Mouse (Mus musculus) CH12.LX (cell line): ENCODE data around the gene Gm5416. TPM values are rescaled to one million over a fixed set of nuclear protein-coding genes. Genes with fewer than 3 reads are reported as not detected.
A peak's percentile ranks its signal among the peaks of the same experiment; 100 is the strongest.
"Not testable (repeated sequence)": the region's sequence is repeated elsewhere in the genome, so short reads cannot be mapped to it uniquely, and the experiment has no call there.

ENCODE experiments used
- DNase-seq: peaks from one replicate; pipeline ENCODE4 v3.0.0-alpha.2; 2013; ENCODE audit errors: extremely low read depth
- H3K27ac ChIP-seq: 2 replicates; pipeline ENCODE4 v1.5.1; 2012; ENCODE audit warnings: low read depth, mild to moderate bottlenecking, control low read depth, moderate library complexity; ENCODE audit not compliant: insufficient read depth
- H3K27me3 ChIP-seq: replicated peaks from 2 replicates; pipeline ENCODE3; 2012; ENCODE audit warnings: inconsistent platforms
- H3K36me3 ChIP-seq, 2 experiments: replicated peaks in 1 of 2; 2 replicates each; pipeline versions ENCODE3 to v1.6.1; 2012; ENCODE audit warnings: inconsistent platforms in 1 of 2, low read length in 1 of 2, mild to moderate bottlenecking in 1 of 2, mixed read lengths in 1 of 2, moderate library complexity in 1 of 2; ENCODE audit not compliant: control insufficient read depth in 1 of 2, insufficient read depth in 1 of 2
- H3K4me1 ChIP-seq, 2 experiments: 2 replicates each; pipeline ENCODE4 v1.6.1; 2012; ENCODE audit warnings: inconsistent platforms in 1 of 2, moderate library complexity in 1 of 2; ENCODE audit not compliant: insufficient read depth in 2 of 2, control insufficient read depth in 1 of 2
- H3K4me2 ChIP-seq: 2 replicates; pipeline ENCODE4 v1.6.1; 2012; ENCODE audit warnings: low read depth, mild to moderate bottlenecking, control low read depth; ENCODE audit not compliant: poor library complexity, insufficient read depth, severe bottlenecking
- H3K4me3 ChIP-seq, 3 experiments: fragments of 150-350 bp in 1 of 3; sonication (generic) in 1 of 3; replicated peaks in 1 of 3; 2 replicates each; pipeline versions ENCODE3 to v1.5.1; 2011 to 2012; ENCODE audit warnings: low read depth in 2 of 3, low read length in 2 of 3, mild to moderate bottlenecking in 2 of 3, moderate library complexity in 2 of 3, control low read depth in 1 of 3, improper control_type of control experiment in 1 of 3, inconsistent platforms in 1 of 3, mixed read lengths in 1 of 3; ENCODE audit not compliant: poor library complexity in 1 of 3
- H3K79me2 ChIP-seq: replicated peaks from 2 replicates; pipeline ENCODE4 v1.6.1; 2012; ENCODE audit warnings: mild to moderate bottlenecking, moderate library complexity; ENCODE audit not compliant: control insufficient read depth, poor library complexity, insufficient read depth, severe bottlenecking; ENCODE audit errors: extremely low read depth
- H3K9ac ChIP-seq: 2 replicates; pipeline ENCODE4 v1.6.1; 2012; ENCODE audit warnings: low read depth, mild to moderate bottlenecking, control low read depth, moderate library complexity; ENCODE audit not compliant: insufficient read depth
- H3K9me3 ChIP-seq: replicated peaks from 2 replicates; pipeline ENCODE3; 2012; ENCODE audit warnings: low read length, inconsistent platforms, mixed read lengths
- BHLHE40 ChIP-seq: IDR thresholded peaks from 2 replicates; pipeline ENCODE4 v1.6.1; 2011; ENCODE audit warnings: mild to moderate bottlenecking, low read depth, low read length, improper control_type of control experiment
- CHD1 ChIP-seq: IDR thresholded peaks from 2 replicates; pipeline ENCODE4 v1.6.1; 2012; ENCODE audit warnings: low read depth, low read length, improper control_type of control experiment, inconsistent platforms
- CTCF ChIP-seq, 2 experiments: IDR thresholded peaks in 1 of 2; conservative IDR thresholded peaks in 1 of 2; 2 replicates each; pipeline ENCODE4 v1.5.1; 2011 to 2012; ENCODE audit warnings: low read depth in 2 of 2, low read length in 2 of 2, improper control_type of control experiment in 1 of 2, inconsistent platforms in 1 of 2, mild to moderate bottlenecking in 1 of 2, moderate library complexity in 1 of 2
- E2F4 ChIP-seq: IDR thresholded peaks from 2 replicates; pipeline ENCODE4 v1.6.1; 2011; ENCODE audit warnings: low read depth, low read length, improper control_type of control experiment; ENCODE audit not compliant: insufficient replicate concordance
- ELF1 ChIP-seq: IDR thresholded peaks from 2 replicates; pipeline ENCODE4 v1.6.1; 2014; ENCODE audit warnings: low read depth, mild to moderate bottlenecking, inconsistent platforms, low read length, improper control_type of control experiment
- ETS1 ChIP-seq: conservative IDR thresholded peaks from 2 replicates; pipeline ENCODE4 v1.6.1; 2012; ENCODE audit warnings: low read depth, mild to moderate bottlenecking, inconsistent platforms, low read length, improper control_type of control experiment, moderate library complexity
- IRF4 ChIP-seq: IDR thresholded peaks from 2 replicates; pipeline ENCODE4 v1.6.1; 2014; ENCODE audit warnings: low read depth, mild to moderate bottlenecking, inconsistent platforms, low read length, improper control_type of control experiment
- JUN ChIP-seq: IDR thresholded peaks from 2 replicates; pipeline ENCODE4 v1.6.1; 2011; ENCODE audit warnings: low read depth, mild to moderate bottlenecking, low read length, improper control_type of control experiment, moderate library complexity; ENCODE audit not compliant: insufficient read depth
- JUND ChIP-seq: conservative IDR thresholded peaks from 2 replicates; pipeline ENCODE4 v1.6.1; 2011; ENCODE audit warnings: low read depth, low read length, improper control_type of control experiment
- MXI1 ChIP-seq: IDR thresholded peaks from 2 replicates; pipeline ENCODE4 v1.6.1; 2011; ENCODE audit warnings: mild to moderate bottlenecking, low read depth, low read length, improper control_type of control experiment
- NRF1 ChIP-seq: IDR thresholded peaks from 2 replicates; pipeline ENCODE4 v1.6.1; 2014; ENCODE audit warnings: low read depth, mild to moderate bottlenecking, inconsistent platforms, low read length, improper control_type of control experiment, moderate library complexity
- PAX5 ChIP-seq: IDR thresholded peaks from 2 replicates; pipeline ENCODE4 v1.6.1; 2012; ENCODE audit warnings: low read length, inconsistent platforms, mixed read lengths
- POLR2A ChIP-seq: IDR thresholded peaks from 2 replicates; pipeline ENCODE4 v1.6.1; 2011; ENCODE audit warnings: low read depth, mild to moderate bottlenecking, improper control_type of control experiment, low read length
- RAD21 ChIP-seq: IDR thresholded peaks from 2 replicates; pipeline ENCODE4 v1.6.1; 2011; ENCODE audit warnings: low read depth, mild to moderate bottlenecking, low read length, improper control_type of control experiment, moderate library complexity
- SIN3A ChIP-seq: IDR thresholded peaks from 2 replicates; pipeline ENCODE4 v1.6.1; 2012; ENCODE audit warnings: low read length, improper control_type of control experiment, inconsistent platforms
- TBP ChIP-seq: conservative IDR thresholded peaks from 2 replicates; pipeline ENCODE4 v1.6.1; 2011; ENCODE audit warnings: low read depth, low read length, improper control_type of control experiment
- TCF12 ChIP-seq: IDR thresholded peaks from 2 replicates; pipeline ENCODE4 v1.6.1; 2014; ENCODE audit warnings: low read depth, mild to moderate bottlenecking, inconsistent platforms, low read length, improper control_type of control experiment
- ZC3H11A ChIP-seq: IDR thresholded peaks from 2 replicates; pipeline ENCODE4 v1.6.1; 2012; ENCODE audit warnings: low read depth, mild to moderate bottlenecking, inconsistent platforms, low read length, improper control_type of control experiment
- ZKSCAN1 ChIP-seq: IDR thresholded peaks from 2 replicates; pipeline ENCODE4 v1.6.1; 2012; ENCODE audit warnings: low read depth, inconsistent platforms, low read length, improper control_type of control experiment, borderline replicate concordance
- ZMIZ1 ChIP-seq: IDR thresholded peaks from 2 replicates; pipeline ENCODE4 v1.6.1; 2012; ENCODE audit warnings: low read depth, mild to moderate bottlenecking, inconsistent platforms, low read length, improper control_type of control experiment
- dilution Hi-C: fragments of 300-500 bp; cut with MboI; formaldehyde crosslinking; loops from 2 replicates; pipeline ENCODE4 v1.14.3; 2020; ENCODE audit warnings: low sequenced_read_pairs; ENCODE audit not compliant: extremely low pct_unique_long_range_greater_than_20kb, extremely low pct_ligation_motif_present
- in situ Hi-C: fragments of 300-500 bp; cut with MboI; formaldehyde crosslinking; loops from 3 replicates; pipeline ENCODE4 v1.14.3; 2019; ENCODE audit warnings: low sequenced_read_pairs, low pct_ligation_motif_present, low pct_unique_long_range_greater_than_20kb, mixed read lengths
- polyA plus RNA-seq: library from polyadenylated mRNA; unstranded; fragments of >175 nt; gene quantifications from 2 replicates; pipeline ENCODE4 v1.2.1, GENCODE M21; 2012; ENCODE audit warnings: low read depth; ENCODE audit not compliant: insufficient read length
- total RNA-seq, 2 experiments: library from RNA; depleted of rRNA; stranded (reverse); fragments of 300-350 nt in 1 of 2; fragments of >200 nt in 1 of 2; gene quantifications; 2 replicates each; pipeline ENCODE4 v1.2.3; 2012 to 2014

The Gm5416 gene
- total and polyA plus RNA-seq, 3 experiments, result not detected

- dilution Hi-C loops (no loop called here), in situ Hi-C loops (no loop called here)
- H3K27ac ChIP-seq, result no peak overlapping the region
- TF ChIP-seq CHD1 (no peak), MXI1 (no peak), CTCF (conservative IDR thresholded peaks at IDR 0.05 in 1 of 2, IDR thresholded peaks at IDR 0.05 in 1 of 2; ENCODE audit: low read depth in 2 of 2, low read length in 2 of 2) (no peak), TCF12 (no peak), E2F4 (no peak), IRF4 (no peak), ETS1 (no peak), ZKSCAN1 (no peak), JUND (no peak), SIN3A (no peak), NRF1 (no peak), ZC3H11A (no peak), ELF1 (no peak), PAX5 (no peak), RAD21 (no peak), POLR2A (no peak), TBP (no peak), BHLHE40 (no peak), JUN (no peak), ZMIZ1 (no peak)
- no peaks in the 10 kb centered on the region for H3K4me1 ChIP-seq
- no peak for DNase-seq
- H3K79me2 ChIP-seq, result no peaks in the 10 kb centered on the region
- H3K36me3 ChIP-seq, result no peaks in the 10 kb centered on the region
- no peak overlapping the region for H3K4me2 ChIP-seq
- no peak overlapping the region for H3K4me3 ChIP-seq
- no peak overlapping the region for H3K9ac ChIP-seq
- no peaks in the 10 kb centered on the region for H3K27me3 ChIP-seq
- no peaks in the 10 kb centered on the region for H3K9me3 ChIP-seq
Observed at GRCm38 (mm10) chr16:36179910-36180309, 30.3 kb upstream of the Gm5416 start.

GRCm38 (mm10) chr16:36183912-36184311, 26.3 kb upstream of the Gm5416 start, which contains the start of gene Gm5483:
TSS of gene Gm5483 (plus strand) at chr16:36184212.
- H3K27me3 ChIP-seq, H3K4me3 ChIP-seq, H3K27ac ChIP-seq, H3K4me1 ChIP-seq, H3K79me2 ChIP-seq, in situ Hi-C loops, H3K9ac ChIP-seq, H3K9me3 ChIP-seq, H3K36me3 ChIP-seq, dilution Hi-C loops, H3K4me2 ChIP-seq: not testable (repeated sequence)
- DNase-seq, result peak; percentile 6
